Mouse (Mus musculus) E14TG2a.4 (cell line): ENCODE measurements around the gene Cdh22.

Experiments used
- H3K27me3 ChIP-seq: 2 replicates; pipeline ENCODE4 v1.6.1; 2014; ENCODE audit warnings: low read length, control low read depth; ENCODE audit not compliant: insufficient read depth
- H3K36me3 ChIP-seq: 2 replicates; pipeline ENCODE4 v1.6.1; 2014; ENCODE audit warnings: low read length, control low read depth; ENCODE audit not compliant: insufficient read depth
- H3K4me1 ChIP-seq: replicated peaks from 2 replicates; pipeline ENCODE4 v1.6.1; 2014; ENCODE audit warnings: low read depth, low read length, control low read depth
- H3K4me3 ChIP-seq: replicated peaks from 2 replicates; pipeline ENCODE4 v1.5.1; 2014; ENCODE audit warnings: mild to moderate bottlenecking, low read length
- H3K9me3 ChIP-seq: 2 replicates; pipeline ENCODE4 v1.6.1; 2014; ENCODE audit warnings: low read length, control low read depth
- CTCF ChIP-seq: conservative IDR thresholded peaks from 2 replicates; pipeline ENCODE4 v1.5.1; 2014; ENCODE audit warnings: low read length
- NANOG ChIP-seq: IDR thresholded peaks from 2 replicates; pipeline ENCODE4 v1.6.1; 2014; ENCODE audit warnings: borderline replicate concordance, low read length, mixed read lengths
- POU5F1 ChIP-seq: IDR thresholded peaks from 2 replicates; pipeline ENCODE4 v1.6.1; 2014; ENCODE audit warnings: low read length, borderline replicate concordance

Gene Cdh22

GRCm38 (mm10) chr2:165234613-165235291 is at the start of gene Cdh22:
Gene Cdh22, minus strand, starts transcription at chr2:165234853.
- Histone ChIP-seq H3K36me3 (no peaks in the 10 kb centered on the region), H3K4me1 (peaks cover 17% of the 10 kb centered on the region), H3K4me3 (peak within 1 kb of the TSS; percentile 81), H3K27me3 (peaks cover 94% of the 10 kb centered on the region), H3K9me3 (no peaks in the 10 kb centered on the region)
- no peak for TF ChIP-seq NANOG
- TF ChIP-seq POU5F1: no peak
- TF ChIP-seq CTCF: no peak

DNA sequence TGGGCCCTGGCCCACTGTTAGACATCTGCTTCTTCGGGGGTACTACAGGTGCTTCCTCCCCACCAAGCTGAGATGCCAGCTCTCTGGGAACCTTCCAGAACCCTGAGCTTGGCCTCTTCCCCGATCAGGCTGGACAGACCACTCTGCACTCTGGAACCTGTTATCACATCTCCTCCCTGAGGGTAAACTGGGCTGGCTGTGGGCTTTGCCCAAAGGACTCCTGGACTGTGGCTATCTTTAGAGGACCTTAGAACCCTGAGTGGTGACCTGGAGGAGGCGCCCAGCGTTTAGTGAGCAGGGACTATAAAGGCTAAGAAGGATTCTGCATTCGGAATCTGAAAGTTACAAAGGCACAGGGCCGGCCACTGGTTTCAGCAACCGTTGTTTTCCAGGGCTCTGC is 49.7 kb upstream of the Cdh22 start:
- Histone ChIP-seq H3K9me3 (no peaks in the 10 kb centered on the region), H3K36me3 (peaks cover 45% of the 10 kb centered on the region)

DNA sequence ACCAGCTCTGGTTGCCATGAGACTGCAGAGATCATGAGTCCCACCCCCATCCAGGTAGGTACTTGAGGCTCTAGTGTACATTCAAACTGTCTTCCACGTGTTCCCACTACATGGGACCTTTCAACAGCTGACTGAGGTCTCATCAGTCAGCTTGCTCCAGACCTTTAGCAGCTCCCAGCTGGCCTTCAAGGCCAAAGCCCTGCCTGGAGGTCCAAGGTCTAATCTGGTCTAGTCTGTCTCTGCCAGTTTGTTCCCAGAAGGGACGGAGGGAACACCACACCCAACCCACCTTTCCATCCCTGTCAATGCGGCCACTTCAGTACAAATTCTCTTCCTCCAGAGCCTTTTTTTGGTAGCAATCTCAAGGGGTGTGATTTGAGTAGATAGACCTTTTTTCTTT is 49.0 kb upstream of the Cdh22 start:
- Histone ChIP-seq H3K27me3 (no peaks in the 10 kb centered on the region), H3K4me3 (no peak overlapping the region), H3K4me1 (peaks cover 62% of the 10 kb centered on the region), H3K36me3 (peaks cover 50% of the 10 kb centered on the region), H3K9me3 (no peaks in the 10 kb centered on the region)
- no peak for TF ChIP-seq CTCF
- TF ChIP-seq POU5F1: no peak
- no peak for TF ChIP-seq NANOG

More for the DNA sequence above, 49.7 kb upstream of the Cdh22 start:
- Histone ChIP-seq H3K4me1 (peaks cover 66% of the 10 kb centered on the region), H3K4me3 (no peak overlapping the region), H3K27me3 (no peaks in the 10 kb centered on the region)
- TF ChIP-seq POU5F1 (no peak), CTCF (no peak), NANOG (no peak)

GRCm38 (mm10) chr2:165281779-165282311 is 47.2 kb upstream of the Cdh22 start:
- TF ChIP-seq POU5F1 (no peak), NANOG (no peak), CTCF (no peak)
- H3K27me3 ChIP-seq: no peaks in the 10 kb centered on the region
- H3K9me3 ChIP-seq: no peaks in the 10 kb centered on the region
- H3K36me3 ChIP-seq: peaks cover 68% of the 10 kb centered on the region
- H3K4me3 ChIP-seq: no peak overlapping the region
- peaks cover 45% of the 10 kb centered on the region for H3K4me1 ChIP-seq

- peaks cover 35% of the 10 kb centered on the region for H3K4me1 ChIP-seq
- H3K27me3 ChIP-seq: no peaks in the 10 kb centered on the region
- no peak for TF ChIP-seq CTCF
- TF ChIP-seq NANOG: no peak
- no peak for TF ChIP-seq POU5F1
- H3K9me3 ChIP-seq: no peaks in the 10 kb centered on the region
- H3K4me3 ChIP-seq: no peak overlapping the region
- H3K36me3 ChIP-seq: peaks cover 69% of the 10 kb centered on the region
Observed at GRCm38 (mm10) chr2:165279351-165279750, 44.7 kb upstream of the Cdh22 start.

DNA sequence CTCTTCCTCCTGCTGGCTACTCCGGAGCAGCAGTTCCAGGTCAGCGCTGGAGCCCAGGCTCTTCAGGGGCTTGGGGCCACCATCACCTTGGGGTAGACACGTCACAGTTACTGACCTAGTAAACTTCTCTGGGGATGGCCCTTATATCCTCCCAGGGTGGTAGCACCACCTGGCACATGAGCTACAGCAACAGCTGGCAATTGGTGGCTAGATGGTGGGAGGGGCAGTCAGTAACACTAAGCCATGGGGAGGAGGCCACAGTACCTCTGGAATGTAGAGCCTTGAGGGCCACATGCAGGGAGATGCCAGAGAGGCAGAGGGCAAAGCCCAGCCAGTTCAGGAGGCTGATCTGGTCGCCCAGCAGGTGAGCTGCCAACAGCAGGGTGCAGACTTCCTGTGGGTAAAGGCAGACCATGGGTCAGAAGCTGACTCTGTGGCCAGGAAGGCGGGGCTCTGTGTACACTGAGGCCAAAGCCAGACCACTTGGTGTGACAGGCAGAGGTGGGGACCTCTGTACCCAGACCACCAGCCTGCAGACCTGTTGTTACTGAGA is 42.6 kb upstream of the Cdh22 start:
- Histone ChIP-seq H3K36me3 (peaks cover 56% of the 10 kb centered on the region), H3K27me3 (no peaks in the 10 kb centered on the region), H3K9me3 (no peaks in the 10 kb centered on the region), H3K4me1 (peaks cover 14% of the 10 kb centered on the region), H3K4me3 (no peak overlapping the region)
- no peak for TF ChIP-seq CTCF
- TF ChIP-seq POU5F1: no peak
- TF ChIP-seq NANOG: no peak

GRCm38 (mm10) chr2:165275824-165276223 is 41.2 kb upstream of the Cdh22 start:
- no peaks in the 10 kb centered on the region for H3K9me3 ChIP-seq
- H3K36me3 ChIP-seq: peaks cover 45% of the 10 kb centered on the region
- H3K4me3 ChIP-seq: no peak overlapping the region
- H3K27me3 ChIP-seq: no peaks in the 10 kb centered on the region
- no peak for TF ChIP-seq NANOG
- no peak for TF ChIP-seq POU5F1
- TF ChIP-seq CTCF: no peak
- H3K4me1 ChIP-seq: peaks cover 14% of the 10 kb centered on the region

GRCm38 (mm10) chr2:165275124-165275640 is 40.5 kb upstream of the Cdh22 start:
- Histone ChIP-seq H3K27me3 (no peaks in the 10 kb centered on the region), H3K36me3 (peaks cover 39% of the 10 kb centered on the region), H3K4me1 (peaks cover 14% of the 10 kb centered on the region), H3K9me3 (no peaks in the 10 kb centered on the region), H3K4me3 (no peak overlapping the region)
- no peak for TF ChIP-seq CTCF
- no peak for TF ChIP-seq NANOG
- no peak for TF ChIP-seq POU5F1
